Mouse (Mus musculus) MEL (cell line): ENCODE results near the gene Dlg1.

ENCODE experiments used
- BHLHE40 ChIP-seq: IDR thresholded peaks from 2 replicates; pipeline ENCODE4 v1.6.1; 2012; ENCODE audit warnings: low read depth, mild to moderate bottlenecking, inconsistent platforms, low read length, improper control_type of control experiment, borderline replicate concordance
- CTCF ChIP-seq, 3 experiments: IDR thresholded peaks in 2 of 3; conservative IDR thresholded peaks in 1 of 3; 2 replicates each; pipeline ENCODE4 v1.5.1; 2011 to 2012; ENCODE audit warnings: low read length in 3 of 3, low read depth in 2 of 3, mild to moderate bottlenecking in 2 of 3, improper control_type of control experiment in 1 of 3, inconsistent platforms in 1 of 3, mixed read lengths in 1 of 3, moderate library complexity in 1 of 3; ENCODE audit not compliant: control insufficient read depth in 1 of 3, insufficient read depth in 1 of 3, poor library complexity in 1 of 3, severe bottlenecking in 1 of 3
- ELF1 ChIP-seq: IDR thresholded peaks from 2 replicates; pipeline ENCODE4 v1.6.1; 2014; ENCODE audit warnings: low read depth, mild to moderate bottlenecking, inconsistent platforms, low read length, improper control_type of control experiment, moderate library complexity
- JUND ChIP-seq: IDR thresholded peaks from 2 replicates; pipeline ENCODE4 v1.6.1; 2011; ENCODE audit warnings: low read depth, mild to moderate bottlenecking, improper control_type of control experiment, low read length
- MAZ ChIP-seq: IDR thresholded peaks from 2 replicates; pipeline ENCODE4 v1.6.1; 2012; ENCODE audit warnings: low read depth, mild to moderate bottlenecking, inconsistent platforms, low read length, improper control_type of control experiment
- MYC ChIP-seq: IDR thresholded peaks from 2 replicates; pipeline ENCODE4 v1.6.1; 2011; ENCODE audit warnings: low read depth, mild to moderate bottlenecking, low read length, improper control_type of control experiment, moderate library complexity
- NRF1 ChIP-seq: IDR thresholded peaks from 2 replicates; pipeline ENCODE4 v1.6.1; 2014; ENCODE audit warnings: low read depth, mild to moderate bottlenecking, inconsistent platforms, low read length, improper control_type of control experiment, moderate library complexity; ENCODE audit not compliant: poor library complexity, insufficient read depth, severe bottlenecking
- POLR2A ChIP-seq, 2 experiments: IDR thresholded peaks; 2 replicates each; pipeline ENCODE4 v1.6.1; 2011 to 2012; ENCODE audit warnings: low read length in 2 of 2, mild to moderate bottlenecking in 2 of 2, control low read depth in 1 of 2, improper control_type of control experiment in 1 of 2, low read depth in 1 of 2, moderate library complexity in 1 of 2; ENCODE audit not compliant: control insufficient read depth in 1 of 2, insufficient read depth in 1 of 2, poor library complexity in 1 of 2
- RAD21 ChIP-seq: IDR thresholded peaks from 2 replicates; pipeline ENCODE4 v1.6.1; 2011; ENCODE audit warnings: mild to moderate bottlenecking, low read depth, low read length, improper control_type of control experiment
- SMC3 ChIP-seq: IDR thresholded peaks from 2 replicates; pipeline ENCODE4 v1.6.1; 2011; ENCODE audit warnings: low read depth, low read length, improper control_type of control experiment
- UBTF ChIP-seq: IDR thresholded peaks from 2 replicates; pipeline ENCODE4 v1.6.1; 2012; ENCODE audit warnings: low read depth, mild to moderate bottlenecking, inconsistent platforms, low read length, improper control_type of control experiment, moderate library complexity, borderline replicate concordance; ENCODE audit not compliant: insufficient read depth
- ZC3H11A ChIP-seq: IDR thresholded peaks from 2 replicates; pipeline ENCODE4 v1.6.1; 2012; ENCODE audit warnings: low read depth, mild to moderate bottlenecking, inconsistent platforms, low read length, improper control_type of control experiment

GRCm38 (mm10) chr16:31695286-31696020, 32.2 kb downstream of the Dlg1 start:
- TF ChIP-seq ELF1 (no peak), CTCF (IDR thresholded peaks at IDR 0.05 in 2 of 3, conservative IDR thresholded peaks at IDR 0.05 in 1 of 3; ENCODE audit: control insufficient read depth in 1 of 3, insufficient read depth in 1 of 3, low read depth in 2 of 3, low read length in 3 of 3, poor library complexity in 1 of 3, severe bottlenecking in 1 of 3) (no peak), POLR2A (IDR thresholded peaks at IDR 0.05; ENCODE audit: control insufficient read depth in 1 of 2, insufficient read depth in 1 of 2, low read depth in 1 of 2, low read length in 2 of 2, poor library complexity in 1 of 2) (no peak), JUND (no peak), RAD21 (no peak), UBTF (no peak), ZC3H11A (no peak), BHLHE40 (no peak), MYC (no peak), NRF1 (no peak), MAZ (no peak), SMC3 (no peak)
